Comparison of ENCODE assay signal across 10 mouse cellular contexts in genomic region chr5:25526926-25527325, GRCm38 (mm10). TPM values are rescaled to one million over a fixed set of nuclear protein-coding genes. Genes with fewer than 3 reads are reported as not detected.
A peak's percentile ranks its signal among the peaks of the same experiment; 100 is the strongest.
DNase-seq lines count a peak whose midpoint lies in the region; ATAC-seq and TF ChIP-seq lines count a peak whose summit lies in the region.
"Had no signal": no experiment of that assay in that cellular context is flagged by ENCODE, and none has a peak within 500 bp of the region (broad histone marks: within the 10 kb centered on the region; RNA-seq: fewer than 3 reads in every experiment).

No protein-coding gene starts in this region.

- intact Hi-C loops in left cerebral cortex, postnatal 36 days (cut with DNase I): loop anchor here (5.0 kb wide), 1 partner anchor 100 kb away; no protein-coding TSS in a partner anchor

- H3K27ac ChIP-seq in midbrain, embryonic 12.5 days (replicated peaks): no peak overlapping the region
- H3K27ac ChIP-seq in midbrain, embryonic 16.5 days (ENCODE audit: low read length): no peak overlapping the region
- H3K27ac ChIP-seq in intestine, postnatal 0 days (ENCODE audit: low read depth, low read length): peak overlapping the region; percentile 46; the same call in 1 of the 2 replicates

- no peaks in the 10 kb centered on the region for H3K36me3 ChIP-seq in midbrain, embryonic 12.5 days
- H3K36me3 ChIP-seq in midbrain, embryonic 16.5 days (ENCODE audit: control insufficient read depth, insufficient read depth, low read length): no peaks in the 10 kb centered on the region
- H3K36me3 ChIP-seq in intestine, postnatal 0 days (ENCODE audit: control insufficient read depth, insufficient read depth): no peaks in the 10 kb centered on the region

- H3K4me2 ChIP-seq in midbrain, embryonic 12.5 days (replicated peaks): no peak overlapping the region
- H3K4me2 ChIP-seq in midbrain, embryonic 16.5 days (ENCODE audit: low read length): no peak overlapping the region
- no peak overlapping the region for H3K4me2 ChIP-seq in intestine, postnatal 0 days (replicated peaks; ENCODE audit: low read depth)

- peak; percentile 58 for DNase-seq in adrenal gland, adult 2 months
- peak; percentile 52 for DNase-seq in cerebellum, adult 9-10 months
- no peak for DNase-seq in left cerebral cortex, postnatal 36 days (ENCODE audit: low spot score in 2 of 2)
- DNase-seq: lung, adult 2 months had no signal

- TF ChIP-seq CTCF in intestine, postnatal 0 days (IDR thresholded peaks at IDR 0.05; ENCODE audit: low read depth): no peak

- H3K9me3 ChIP-seq in midbrain, embryonic 12.5 days: no peaks in the 10 kb centered on the region
- no peaks in the 10 kb centered on the region for H3K9me3 ChIP-seq in midbrain, embryonic 16.5 days (replicated peaks; ENCODE audit: control insufficient read depth, low read length, poor library complexity, severe bottlenecking)
- no peaks in the 10 kb centered on the region for H3K9me3 ChIP-seq in intestine, postnatal 0 days (ENCODE audit: control insufficient read depth)

- H3K9ac ChIP-seq in midbrain, embryonic 12.5 days (replicated peaks): 0 out of 2 replicates have a peak overlapping the region, but pooled peaks have one; percentile 31
- H3K9ac ChIP-seq in midbrain, embryonic 16.5 days (ENCODE audit: low read depth, low read length): no peak overlapping the region
- H3K9ac ChIP-seq in intestine, postnatal 0 days (ENCODE audit: low read depth, low read length): no peak overlapping the region

- WGBS in midbrain, embryonic 12.5 days: 50% methylated on average over 4 of the region's 4 CpGs
- 36% methylated on average over 4 of the region's 4 CpGs for WGBS in midbrain, embryonic 16.5 days
- 36% methylated on average over 4 of the region's 4 CpGs for WGBS in intestine, postnatal 0 days

- no peak for ATAC-seq in midbrain, embryonic 12.5 days (ENCODE audit: low FRiP score, low read depth)
- no peak for ATAC-seq in midbrain, embryonic 16.5 days
- ATAC-seq in intestine, postnatal 0 days: no peak
- no peak for ATAC-seq in erythroblast, adult 5-6 weeks (replicated peaks; ENCODE audit: low FRiP score, poor library complexity, severe bottlenecking)

- H3K4me3 ChIP-seq in midbrain, embryonic 12.5 days: no peak overlapping the region
- no peak overlapping the region for H3K4me3 ChIP-seq in midbrain, embryonic 16.5 days (ENCODE audit: low read depth, low read length)
- no peak overlapping the region for H3K4me3 ChIP-seq in intestine, postnatal 0 days (ENCODE audit: low read depth, low read length)

- H3K4me1 ChIP-seq in midbrain, embryonic 12.5 days: peaks cover 12% of the 10 kb centered on the region
- peaks cover 3% of the 10 kb centered on the region; the same call in 1 of the 2 replicates for H3K4me1 ChIP-seq in midbrain, embryonic 16.5 days (ENCODE audit: control insufficient read depth, insufficient read depth, low read length)
- peaks cover 15% of the 10 kb centered on the region for H3K4me1 ChIP-seq in intestine, postnatal 0 days (replicated peaks; ENCODE audit: control insufficient read depth, insufficient read depth, low read length)

- no peaks in the 10 kb centered on the region for H3K27me3 ChIP-seq in midbrain, embryonic 12.5 days
- no peaks in the 10 kb centered on the region for H3K27me3 ChIP-seq in midbrain, embryonic 16.5 days (ENCODE audit: control insufficient read depth, insufficient read depth, low read depth, low read length)
- H3K27me3 ChIP-seq in intestine, postnatal 0 days (replicated peaks; ENCODE audit: control insufficient read depth, insufficient read depth, low read length): no peaks in the 10 kb centered on the region

RNA-seq across cellular contexts. Expression of gene Cct8l1, which starts 11.1 kb away (rescaled TPM):
- polyA plus RNA-seq in midbrain, embryonic 12.5 days (2016; fragmentation: Nextera tagmentation; extraction: Ambion mirVana): not detected in 2 replicates
- 0.13 TPM in 1 of 2 replicates, not detected in the other for polyA plus RNA-seq in midbrain, embryonic 16.5 days (2015; fragmentation: Nextera tagmentation; extraction: Ambion mirVana)
- not detected for total RNA-seq in adrenal gland, adult 2 months (2021)
- polyA plus RNA-seq in adrenal gland, adult 2 months (2012; rRNA removed): not detected in 2 replicates
- 0.09 and 0.26 TPM in 2 replicates for polyA plus RNA-seq in intestine, postnatal 0 days (2015; fragmentation: Nextera tagmentation; extraction: Ambion mirVana)
- total RNA-seq in erythroblast, adult 5-6 weeks (2015; ENCODE audit: low replicate concordance): not detected in 2 replicates
- not detected in 2 replicates for total RNA-seq in erythroblast, adult 5-6 weeks (2017; ENCODE audit: low replicate concordance)
- total RNA-seq in left cerebral cortex, postnatal 36 days (2021): under 1 TPM in 1 of 2 experiments, not detected in 1; 0.27 TPM
- total RNA-seq: neutrophil, adult 5-6 weeks had no signal
- polyA plus RNA-seq: intestine, embryonic 14.5 days; lung, adult 2 months had no signal

RNA-seq across cellular contexts. Expression of gene Kmt2c, which starts 28.3 kb away (rescaled TPM):
- polyA plus RNA-seq in midbrain, embryonic 12.5 days (2016; fragmentation: Nextera tagmentation; extraction: Ambion mirVana): 25.4 and 29.2 TPM in 2 replicates
- polyA plus RNA-seq in midbrain, embryonic 16.5 days (2015; fragmentation: Nextera tagmentation; extraction: Ambion mirVana): 15.3 and 19.2 TPM in 2 replicates
- total RNA-seq in adrenal gland, adult 2 months (2021): 10 to 100 TPM; 42.7 to 54.1 TPM
- polyA plus RNA-seq in adrenal gland, adult 2 months (2012; rRNA removed): 6.8 and 8.3 TPM in 2 replicates
- 7.0 and 7.7 TPM in 2 replicates for polyA plus RNA-seq in intestine, postnatal 0 days (2015; fragmentation: Nextera tagmentation; extraction: Ambion mirVana)
- 18.4 and 24.2 TPM in 2 replicates for total RNA-seq in erythroblast, adult 5-6 weeks (2015; ENCODE audit: low replicate concordance)
- total RNA-seq in erythroblast, adult 5-6 weeks (2017; ENCODE audit: low replicate concordance): 26.7 and 33.6 TPM in 2 replicates
- 10 to 100 TPM; 55.0 to 78.4 TPM for total RNA-seq in left cerebral cortex, postnatal 36 days (2021)

Comparison
In these comparisons a context has a peak if more than half of its experiments do, and no peak if none do; other contexts are left out.
1. DNase-seq: peak in adrenal gland, adult 2 months (single experiment) and cerebellum, adult 9-10 months (single experiment); none in left cerebral cortex, postnatal 36 days (0 of 2).